Mouse (Mus musculus): Measurements from ENCODE around the gene Gm9803.

DNA sequence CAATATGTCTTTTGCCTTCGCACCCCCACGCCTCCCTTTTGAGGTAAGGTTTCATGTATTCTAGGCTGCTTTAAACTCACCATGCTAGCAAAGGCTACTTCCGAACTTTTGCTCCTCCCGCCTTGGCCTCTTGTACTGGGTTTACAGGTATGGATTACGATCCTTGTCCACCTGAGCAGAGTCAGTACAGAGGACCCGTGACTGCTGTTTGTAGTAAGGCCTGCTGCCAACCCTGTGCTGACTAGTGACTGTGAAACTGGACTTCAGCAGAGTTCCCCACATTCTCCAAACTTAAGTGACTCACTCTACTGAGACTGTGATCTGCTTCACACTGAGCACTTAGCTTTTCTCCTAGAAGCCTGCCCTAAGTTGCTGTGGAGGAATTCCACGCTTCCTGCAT lies 13.8 kb downstream of the Gm9803 start:
- TF ChIP-seq POLR2A (IDR thresholded peaks at IDR 0.05; ENCODE audit: low read depth, low read length) (no peak), CTCF (IDR thresholded peaks at IDR 0.05; ENCODE audit: extremely low read depth, insufficient read depth, insufficient read length, insufficient replicate concordance) (no peak)

Measured in spleen, adult 2 months (tissue).